Mouse (Mus musculus): ENCODE measurements around the gene Acot11.

GRCm38 (mm10) chr4:106848290-106849092, 43.7 kb upstream of the Acot11 start:
- no peak for TF ChIP-seq CTCF (IDR thresholded peaks at IDR 0.05; ENCODE audit: insufficient read depth, low read depth, low read length)
- TF ChIP-seq POLR2A (IDR thresholded peaks at IDR 0.05; ENCODE audit: insufficient read depth, low read depth, low read length) = no peak
